Mouse (Mus musculus): ENCODE results near the gene Nxph3.

Gene Nxph3

GRCm38 (mm10) chr11:95492256-95492655 lies 22.1 kb downstream of the Nxph3 start:
- DNase-seq, result no peak

- no peak for DNase-seq
These were observed 24.3 kb downstream of the Nxph3 start for GRCm38 (mm10) chr11:95490104-95490503.

- DNase-seq, result no peak
These were observed 27.1 kb downstream of the Nxph3 start for GRCm38 (mm10) chr11:95487237-95487636.

GRCm38 (mm10) chr11:95485634-95486033 lies 28.7 kb downstream of the Nxph3 start:
- no peak for DNase-seq

- DNase-seq, result no peak
These were observed 33.7 kb downstream of the Nxph3 start for GRCm38 (mm10) chr11:95480662-95481061.

GRCm38 (mm10) chr11:95479458-95479857 lies 34.9 kb downstream of the Nxph3 start:
- no peak for DNase-seq

- DNase-seq, result no peak
These were observed 38.0 kb downstream of the Nxph3 start for GRCm38 (mm10) chr11:95476323-95476722.

- no peak for DNase-seq
These were observed 40.9 kb downstream of the Nxph3 start for GRCm38 (mm10) chr11:95473456-95473855.

- DNase-seq, result no peak
These were observed 41.4 kb downstream of the Nxph3 start for GRCm38 (mm10) chr11:95472942-95473341.

- peak; percentile 11 for DNase-seq
These were observed 46.6 kb downstream of the Nxph3 start for GRCm38 (mm10) chr11:95467731-95468130.

GRCm38 (mm10) chr11:95462168-95462567 lies 52.2 kb downstream of the Nxph3 start:
- DNase-seq, result no peak

GRCm38 (mm10) chr11:95460872-95461271 lies 53.5 kb downstream of the Nxph3 start:
- DNase-seq, result no peak
